Mouse (Mus musculus): ENCODE results near the gene Slc1a3. TPM values are rescaled to one million over a fixed set of nuclear protein-coding genes. Genes with fewer than 3 reads are reported as not detected.
"Not testable (repeated sequence)": the region's sequence is repeated elsewhere in the genome, so short reads cannot be mapped to it uniquely, and the experiment has no call there.

Gene Slc1a3
- total RNA-seq, 1 experiment from 2014 or later, result 0.30 TPM

- ATAC-seq (replicated peaks in 1 of 2; ENCODE audit: insufficient read depth in 1 of 2, low FRiP score in 2 of 2, low TSS enrichment in 1 of 2, low read depth in 1 of 2, poor library complexity in 2 of 2, severe bottlenecking in 2 of 2), result no peak
Measured at GRCm38 (mm10) chr15:8715666-8716065, 5.1 kb upstream of the Slc1a3 start.

- ATAC-seq (replicated peaks in 1 of 2; ENCODE audit: insufficient read depth in 1 of 2, low FRiP score in 2 of 2, low TSS enrichment in 1 of 2, low read depth in 1 of 2, poor library complexity in 2 of 2, severe bottlenecking in 2 of 2), result no peak
Measured at GRCm38 (mm10) chr15:8712433-8712984, 1.9 kb upstream of the Slc1a3 start.

GRCm38 (mm10) chr15:8711630-8712310, 1.2 kb upstream of the Slc1a3 start:
- no peak for ATAC-seq (replicated peaks in 1 of 2; ENCODE audit: insufficient read depth in 1 of 2, low FRiP score in 2 of 2, low TSS enrichment in 1 of 2, low read depth in 1 of 2, poor library complexity in 2 of 2, severe bottlenecking in 2 of 2)

GRCm38 (mm10) chr15:8709578-8709977, 986 bp downstream of the Slc1a3 start:
- ATAC-seq (replicated peaks in 1 of 2; ENCODE audit: insufficient read depth in 1 of 2, low FRiP score in 2 of 2, low TSS enrichment in 1 of 2, low read depth in 1 of 2, poor library complexity in 2 of 2, severe bottlenecking in 2 of 2), result peak in 1 of 2 experiments; percentile 14; a peak in 1 of 4 replicates

- ATAC-seq (replicated peaks in 1 of 2; ENCODE audit: insufficient read depth in 1 of 2, low FRiP score in 2 of 2, low TSS enrichment in 1 of 2, low read depth in 1 of 2, poor library complexity in 2 of 2, severe bottlenecking in 2 of 2), result no peak
Measured at GRCm38 (mm10) chr15:8706613-8707012, 4.0 kb downstream of the Slc1a3 start.

- ATAC-seq (replicated peaks in 1 of 2; ENCODE audit: insufficient read depth in 1 of 2, low FRiP score in 2 of 2, low TSS enrichment in 1 of 2, low read depth in 1 of 2, poor library complexity in 2 of 2, severe bottlenecking in 2 of 2), result no peak
Measured at GRCm38 (mm10) chr15:8706178-8706577, 4.4 kb downstream of the Slc1a3 start.

GRCm38 (mm10) chr15:8705560-8705959, 5.0 kb downstream of the Slc1a3 start:
- ATAC-seq (replicated peaks in 1 of 2; ENCODE audit: insufficient read depth in 1 of 2, low FRiP score in 2 of 2, low TSS enrichment in 1 of 2, low read depth in 1 of 2, poor library complexity in 2 of 2, severe bottlenecking in 2 of 2), result not testable (repeated sequence)

- no peak for ATAC-seq (replicated peaks in 1 of 2; ENCODE audit: insufficient read depth in 1 of 2, low FRiP score in 2 of 2, low TSS enrichment in 1 of 2, low read depth in 1 of 2, poor library complexity in 2 of 2, severe bottlenecking in 2 of 2)
Measured at GRCm38 (mm10) chr15:8697976-8698375, 12.6 kb downstream of the Slc1a3 start.

- ATAC-seq (replicated peaks in 1 of 2; ENCODE audit: insufficient read depth in 1 of 2, low FRiP score in 2 of 2, low TSS enrichment in 1 of 2, low read depth in 1 of 2, poor library complexity in 2 of 2, severe bottlenecking in 2 of 2), result no peak
Measured at GRCm38 (mm10) chr15:8697500-8697899, 13.1 kb downstream of the Slc1a3 start.

- ATAC-seq (replicated peaks in 1 of 2; ENCODE audit: insufficient read depth in 1 of 2, low FRiP score in 2 of 2, low TSS enrichment in 1 of 2, low read depth in 1 of 2, poor library complexity in 2 of 2, severe bottlenecking in 2 of 2), result not testable (repeated sequence)
Measured at GRCm38 (mm10) chr15:8690141-8690540, 20.4 kb downstream of the Slc1a3 start.

- ATAC-seq (replicated peaks in 1 of 2; ENCODE audit: insufficient read depth in 1 of 2, low FRiP score in 2 of 2, low TSS enrichment in 1 of 2, low read depth in 1 of 2, poor library complexity in 2 of 2, severe bottlenecking in 2 of 2), result no peak
Measured at GRCm38 (mm10) chr15:8686846-8687245, 23.7 kb downstream of the Slc1a3 start.

- no peak for ATAC-seq (replicated peaks in 1 of 2; ENCODE audit: insufficient read depth in 1 of 2, low FRiP score in 2 of 2, low TSS enrichment in 1 of 2, low read depth in 1 of 2, poor library complexity in 2 of 2, severe bottlenecking in 2 of 2)
Measured at GRCm38 (mm10) chr15:8685506-8685905, 25.1 kb downstream of the Slc1a3 start.

GRCm38 (mm10) chr15:8684263-8684662, 26.3 kb downstream of the Slc1a3 start:
- no peak for ATAC-seq (replicated peaks in 1 of 2; ENCODE audit: insufficient read depth in 1 of 2, low FRiP score in 2 of 2, low TSS enrichment in 1 of 2, low read depth in 1 of 2, poor library complexity in 2 of 2, severe bottlenecking in 2 of 2)

GRCm38 (mm10) chr15:8682871-8683270, 27.7 kb downstream of the Slc1a3 start:
- no peak for ATAC-seq (replicated peaks in 1 of 2; ENCODE audit: insufficient read depth in 1 of 2, low FRiP score in 2 of 2, low TSS enrichment in 1 of 2, low read depth in 1 of 2, poor library complexity in 2 of 2, severe bottlenecking in 2 of 2)

- no peak for ATAC-seq (replicated peaks in 1 of 2; ENCODE audit: insufficient read depth in 1 of 2, low FRiP score in 2 of 2, low TSS enrichment in 1 of 2, low read depth in 1 of 2, poor library complexity in 2 of 2, severe bottlenecking in 2 of 2)
Measured at GRCm38 (mm10) chr15:8682421-8682820, 28.1 kb downstream of the Slc1a3 start.

- ATAC-seq (replicated peaks in 1 of 2; ENCODE audit: insufficient read depth in 1 of 2, low FRiP score in 2 of 2, low TSS enrichment in 1 of 2, low read depth in 1 of 2, poor library complexity in 2 of 2, severe bottlenecking in 2 of 2), result no peak
Measured at GRCm38 (mm10) chr15:8681971-8682370, 28.6 kb downstream of the Slc1a3 start.

- peak in 1 of 2 experiments; percentile 32; a peak in 1 of 4 replicates for ATAC-seq (replicated peaks in 1 of 2; ENCODE audit: insufficient read depth in 1 of 2, low FRiP score in 2 of 2, low TSS enrichment in 1 of 2, low read depth in 1 of 2, poor library complexity in 2 of 2, severe bottlenecking in 2 of 2)
Measured at GRCm38 (mm10) chr15:8681009-8681408, 29.6 kb downstream of the Slc1a3 start.

GRCm38 (mm10) chr15:8676959-8677358, 33.6 kb downstream of the Slc1a3 start:
- no peak for ATAC-seq (replicated peaks in 1 of 2; ENCODE audit: insufficient read depth in 1 of 2, low FRiP score in 2 of 2, low TSS enrichment in 1 of 2, low read depth in 1 of 2, poor library complexity in 2 of 2, severe bottlenecking in 2 of 2)

- no peak for ATAC-seq (replicated peaks in 1 of 2; ENCODE audit: insufficient read depth in 1 of 2, low FRiP score in 2 of 2, low TSS enrichment in 1 of 2, low read depth in 1 of 2, poor library complexity in 2 of 2, severe bottlenecking in 2 of 2)
Measured at GRCm38 (mm10) chr15:8676211-8676691, 34.3 kb downstream of the Slc1a3 start.

Data from hematopoietic stem cell, adult 5-6 weeks (primary cell).